Mouse (Mus musculus): ENCODE results near the gene Lrig2. TPM values are rescaled to one million over a fixed set of nuclear protein-coding genes. Genes with fewer than 3 reads are reported as not detected.

Lrig2 gene
- polyA plus RNA-seq, 1 experiment from 2014 or later, result 23.7 TPM

- Histone ChIP-seq H3K4me2 (no peak overlapping the region), H3K9me3 (ENCODE audit: control insufficient read depth, low read length) (no peaks in the 10 kb centered on the region), H3K4me1 (ENCODE audit: control insufficient read depth, insufficient read depth, low read length) (no peaks in the 10 kb centered on the region), H3K9ac (ENCODE audit: low read length) (no peak overlapping the region), H3K36me3 (ENCODE audit: control insufficient read depth, insufficient read depth, low read length) (no peaks in the 10 kb centered on the region; the same call in 1 of the 2 replicates), H3K27ac (ENCODE audit: low read depth, low read length) (no peak overlapping the region), H3K27me3 (ENCODE audit: control insufficient read depth, insufficient read depth, low read length) (no peaks in the 10 kb centered on the region), H3K4me3 (ENCODE audit: low read depth, low read length) (no peak overlapping the region)
- DNase-seq (ENCODE audit: low spot score, missing footprints) (no peak), ATAC-seq (ENCODE audit: low FRiP score) (no peak)
- WGBS, result 73% methylated on average over 3 of the region's 3 CpGs
Observed at GRCm38 (mm10) chr3:104469421-104469820, 42.3 kb downstream of the Lrig2 start.

- ATAC-seq (ENCODE audit: low FRiP score), result no peak
- DNase-seq (ENCODE audit: low spot score, missing footprints), result no peak
- Histone ChIP-seq H3K9me3 (ENCODE audit: control insufficient read depth, low read length) (no peaks in the 10 kb centered on the region), H3K27ac (ENCODE audit: low read depth, low read length) (no peak overlapping the region), H3K27me3 (ENCODE audit: control insufficient read depth, insufficient read depth, low read length) (no peaks in the 10 kb centered on the region), H3K9ac (ENCODE audit: low read length) (no peak overlapping the region), H3K4me1 (ENCODE audit: control insufficient read depth, insufficient read depth, low read length) (no peaks in the 10 kb centered on the region), H3K36me3 (ENCODE audit: control insufficient read depth, insufficient read depth, low read length) (peaks cover 13% of the 10 kb centered on the region), H3K4me3 (ENCODE audit: low read depth, low read length) (no peak overlapping the region), H3K4me2 (no peak overlapping the region)
- WGBS, result 92% methylated on average over 2 of the region's 2 CpGs
Observed at GRCm38 (mm10) chr3:104461226-104461625, 50.5 kb downstream of the Lrig2 start.

GRCm38 (mm10) chr3:104458588-104458987, 53.1 kb downstream of the Lrig2 start:
- no peak overlapping the region for H3K9ac ChIP-seq (ENCODE audit: low read length)

GRCm38 (mm10) chr3:104455506-104456275, 56.0 kb downstream of the Lrig2 start:
- 78% methylated on average over 10 of the region's 10 CpGs for WGBS
- peaks cover 4% of the 10 kb centered on the region; the same call in 1 of the 2 replicates for H3K36me3 ChIP-seq (ENCODE audit: control insufficient read depth, insufficient read depth, low read length)

More at GRCm38 (mm10) chr3:104458588-104458987, 53.1 kb downstream of the Lrig2 start:
- H3K9me3 ChIP-seq (ENCODE audit: control insufficient read depth, low read length), result no peaks in the 10 kb centered on the region
- H3K4me3 ChIP-seq (ENCODE audit: low read depth, low read length), result no peak overlapping the region
- peaks cover 13% of the 10 kb centered on the region for H3K36me3 ChIP-seq (ENCODE audit: control insufficient read depth, insufficient read depth, low read length)
- WGBS, result 88% methylated on average over 1 of the region's 1 CpGs
- H3K27ac ChIP-seq (ENCODE audit: low read depth, low read length), result no peak overlapping the region
- ATAC-seq (ENCODE audit: low FRiP score) (no peak), DNase-seq (ENCODE audit: low spot score, missing footprints) (no peak)
- H3K27me3 ChIP-seq (ENCODE audit: control insufficient read depth, insufficient read depth, low read length), result no peaks in the 10 kb centered on the region
- no peak overlapping the region for H3K4me2 ChIP-seq
- no peaks in the 10 kb centered on the region for H3K4me1 ChIP-seq (ENCODE audit: control insufficient read depth, insufficient read depth, low read length)

GRCm38 (mm10) chr3:104447240-104447639, 64.5 kb downstream of the Lrig2 start:
- Histone ChIP-seq H3K9me3 (ENCODE audit: control insufficient read depth, low read length) (no peaks in the 10 kb centered on the region), H3K9ac (ENCODE audit: low read length) (no peak overlapping the region), H3K27me3 (ENCODE audit: control insufficient read depth, insufficient read depth, low read length) (no peaks in the 10 kb centered on the region), H3K4me1 (ENCODE audit: control insufficient read depth, insufficient read depth, low read length) (no peaks in the 10 kb centered on the region), H3K27ac (ENCODE audit: low read depth, low read length) (no peak overlapping the region), H3K36me3 (ENCODE audit: control insufficient read depth, insufficient read depth, low read length) (no peaks in the 10 kb centered on the region), H3K4me3 (ENCODE audit: low read depth, low read length) (no peak overlapping the region), H3K4me2 (no peak overlapping the region)
- no peak for DNase-seq (ENCODE audit: low spot score, missing footprints)
- no peak for ATAC-seq (ENCODE audit: low FRiP score)
- WGBS, result 72% methylated on average over 2 of the region's 2 CpGs

More at GRCm38 (mm10) chr3:104455506-104456275, 56.0 kb downstream of the Lrig2 start:
- 0 out of 2 replicates have a peak, but pooled peaks cover 3% of the 10 kb centered on the region for H3K9me3 ChIP-seq (ENCODE audit: control insufficient read depth, low read length)
- no peak overlapping the region for H3K9ac ChIP-seq (ENCODE audit: low read length)
- H3K4me1 ChIP-seq (ENCODE audit: control insufficient read depth, insufficient read depth, low read length), result no peaks in the 10 kb centered on the region
- H3K27ac ChIP-seq (ENCODE audit: low read depth, low read length), result no peak overlapping the region
- no peaks in the 10 kb centered on the region for H3K27me3 ChIP-seq (ENCODE audit: control insufficient read depth, insufficient read depth, low read length)
- DNase-seq (ENCODE audit: low spot score, missing footprints), result no peak
- ATAC-seq (ENCODE audit: low FRiP score), result no peak
- no peak overlapping the region for H3K4me3 ChIP-seq (ENCODE audit: low read depth, low read length)
- no peak overlapping the region for H3K4me2 ChIP-seq

- no peaks in the 10 kb centered on the region for H3K4me1 ChIP-seq (ENCODE audit: control insufficient read depth, insufficient read depth, low read length)
- no peak overlapping the region for H3K27ac ChIP-seq (ENCODE audit: low read depth, low read length)
- no peak overlapping the region for H3K4me2 ChIP-seq
- WGBS, result 87% methylated on average over 6 of the region's 6 CpGs
- H3K9me3 ChIP-seq (ENCODE audit: control insufficient read depth, low read length), result no peaks in the 10 kb centered on the region
- DNase-seq (ENCODE audit: low spot score, missing footprints) (no peak), ATAC-seq (ENCODE audit: low FRiP score) (no peak)
- no peaks in the 10 kb centered on the region for H3K36me3 ChIP-seq (ENCODE audit: control insufficient read depth, insufficient read depth, low read length)
- no peak overlapping the region for H3K4me3 ChIP-seq (ENCODE audit: low read depth, low read length)
- H3K27me3 ChIP-seq (ENCODE audit: control insufficient read depth, insufficient read depth, low read length), result no peaks in the 10 kb centered on the region
- no peak overlapping the region for H3K9ac ChIP-seq (ENCODE audit: low read length)
Observed at GRCm38 (mm10) chr3:104446689-104447088, 65.0 kb downstream of the Lrig2 start.

GRCm38 (mm10) chr3:104445576-104445975, 66.1 kb downstream of the Lrig2 start:
- Histone ChIP-seq H3K9me3 (ENCODE audit: control insufficient read depth, low read length) (no peaks in the 10 kb centered on the region), H3K9ac (ENCODE audit: low read length) (no peak overlapping the region)
- 66% methylated on average over 6 of the region's 6 CpGs for WGBS

GRCm38 (mm10) chr3:104444946-104445460, 66.7 kb downstream of the Lrig2 start:
- Histone ChIP-seq H3K27me3 (ENCODE audit: control insufficient read depth, insufficient read depth, low read length) (no peaks in the 10 kb centered on the region), H3K9ac (ENCODE audit: low read length) (no peak overlapping the region), H3K4me3 (ENCODE audit: low read depth, low read length) (no peak overlapping the region), H3K27ac (ENCODE audit: low read depth, low read length) (no peak overlapping the region), H3K4me2 (no peak overlapping the region), H3K9me3 (ENCODE audit: control insufficient read depth, low read length) (no peaks in the 10 kb centered on the region), H3K4me1 (ENCODE audit: control insufficient read depth, insufficient read depth, low read length) (no peaks in the 10 kb centered on the region), H3K36me3 (ENCODE audit: control insufficient read depth, insufficient read depth, low read length) (no peaks in the 10 kb centered on the region)
- no peak for ATAC-seq (ENCODE audit: low FRiP score)
- 60% methylated on average over 3 of the region's 3 CpGs for WGBS
- no peak for DNase-seq (ENCODE audit: low spot score, missing footprints)

More at GRCm38 (mm10) chr3:104445576-104445975, 66.1 kb downstream of the Lrig2 start:
- Histone ChIP-seq H3K4me1 (ENCODE audit: control insufficient read depth, insufficient read depth, low read length) (no peaks in the 10 kb centered on the region), H3K36me3 (ENCODE audit: control insufficient read depth, insufficient read depth, low read length) (no peaks in the 10 kb centered on the region), H3K27me3 (ENCODE audit: control insufficient read depth, insufficient read depth, low read length) (no peaks in the 10 kb centered on the region), H3K27ac (ENCODE audit: low read depth, low read length) (no peak overlapping the region), H3K4me3 (ENCODE audit: low read depth, low read length) (no peak overlapping the region), H3K4me2 (no peak overlapping the region)
- no peak for DNase-seq (ENCODE audit: low spot score, missing footprints)
- no peak for ATAC-seq (ENCODE audit: low FRiP score)

GRCm38 (mm10) chr3:104444082-104444481, 67.6 kb downstream of the Lrig2 start:
- H3K36me3 ChIP-seq (ENCODE audit: control insufficient read depth, insufficient read depth, low read length), result no peaks in the 10 kb centered on the region
- no peak overlapping the region for H3K27ac ChIP-seq (ENCODE audit: low read depth, low read length)
- no peaks in the 10 kb centered on the region for H3K4me1 ChIP-seq (ENCODE audit: control insufficient read depth, insufficient read depth, low read length)
- 92% methylated on average over 3 of the region's 3 CpGs for WGBS
- H3K4me2 ChIP-seq, result no peak overlapping the region
- DNase-seq (ENCODE audit: low spot score, missing footprints) (no peak), ATAC-seq (ENCODE audit: low FRiP score) (no peak)
- H3K27me3 ChIP-seq (ENCODE audit: control insufficient read depth, insufficient read depth, low read length), result no peaks in the 10 kb centered on the region
- H3K9me3 ChIP-seq (ENCODE audit: control insufficient read depth, low read length), result no peaks in the 10 kb centered on the region
- no peak overlapping the region for H3K4me3 ChIP-seq (ENCODE audit: low read depth, low read length)
- H3K9ac ChIP-seq (ENCODE audit: low read length), result no peak overlapping the region

Measured in midbrain, embryonic 11.5 days (tissue).